Mouse (Mus musculus) heart, adult 2 months (tissue): Measurements from ENCODE around the gene Pcsk1.

Experiments used
- EP300 ChIP-seq: fragments of 200-500 bp; IDR thresholded peaks from 2 replicates; pipeline ENCODE4 v1.6.1; 2011; ENCODE audit warnings: low read depth, low read length, control low read depth; ENCODE audit not compliant: insufficient read depth
- POLR2A ChIP-seq: fragments of 200-500 bp; IDR thresholded peaks from 2 replicates; pipeline ENCODE4 v1.6.1; 2011; ENCODE audit warnings: mild to moderate bottlenecking, low read depth, low read length, control low read depth; ENCODE audit not compliant: insufficient read depth

GRCm38 (mm10) chr13:75095487-75095886, 5.9 kb downstream of the Pcsk1 start:
- TF ChIP-seq POLR2A (no peak), EP300 (no peak)
